Mouse (Mus musculus): Measurements from ENCODE around the gene Cggbp1.

GRCm38 (mm10) chr16:64878611-64879132 lies 26.9 kb downstream of the Cggbp1 start:
- TF ChIP-seq CTCF (IDR thresholded peaks at IDR 0.05; ENCODE audit: low read depth, low read length) = no peak
- TF ChIP-seq POLR2A (IDR thresholded peaks at IDR 0.05; ENCODE audit: borderline replicate concordance, low read depth, low read length) = no peak
